In the genomic region with DNA sequence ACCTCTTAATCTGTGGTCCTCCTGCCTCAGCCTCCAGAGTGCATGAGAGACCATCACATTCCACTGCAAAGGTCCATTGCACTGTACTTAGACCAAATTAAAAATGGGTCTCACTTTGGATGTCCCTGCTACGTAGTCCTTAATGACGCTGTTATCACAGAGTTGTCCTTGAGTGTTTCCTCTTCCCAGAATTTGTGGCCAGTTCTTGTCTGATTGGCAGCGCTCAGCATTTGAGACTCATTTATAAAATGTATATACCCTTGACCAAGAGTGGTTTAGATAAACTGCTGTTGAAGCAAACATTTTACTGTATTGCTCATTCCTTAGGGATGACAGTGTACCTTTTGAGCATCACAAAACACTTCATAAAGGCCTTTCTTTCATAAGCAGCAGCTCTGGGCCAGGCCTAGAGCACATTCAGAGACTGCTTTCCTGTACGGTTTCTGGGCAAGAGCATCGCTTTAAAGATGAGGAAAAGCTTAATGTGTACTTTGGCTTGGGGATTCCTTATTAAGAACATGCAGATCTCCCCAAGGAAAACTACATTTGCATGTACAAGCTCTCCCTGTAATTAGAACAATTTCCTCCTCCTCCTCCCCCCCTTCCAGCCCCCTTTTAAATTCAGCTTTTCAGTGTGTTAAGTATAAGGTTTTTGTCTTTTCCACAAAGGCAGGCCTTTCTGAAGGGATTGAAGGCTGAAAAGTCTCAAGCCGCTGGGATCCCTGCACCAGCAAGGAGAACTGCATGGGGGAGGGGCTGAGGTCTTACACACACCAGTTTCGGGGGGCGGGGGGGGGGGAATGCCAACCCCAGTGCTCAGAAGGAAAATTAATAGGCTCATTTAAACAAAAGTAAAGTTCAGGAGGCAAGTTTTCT, we compare ENCODE assay signal across 9 mouse cellular contexts. TPM values are rescaled to one million over a fixed set of nuclear protein-coding genes. Genes with fewer than 3 reads are reported as not detected.
DNase-seq lines count a peak whose midpoint lies in the region; ATAC-seq lines count a peak whose summit lies in the region.
"Had no signal": no experiment of that assay in that cellular context is flagged by ENCODE, and none has a peak within 500 bp of the region (broad histone marks: within the 10 kb centered on the region; RNA-seq: fewer than 3 reads in every experiment).

No protein-coding gene starts in this region.

- 11% methylated on average over 8 of the region's 8 CpGs for WGBS in forebrain, embryonic 16.5 days
- 29% methylated on average over 8 of the region's 8 CpGs for WGBS in neural tube, embryonic 15.5 days

- H3K36me3 ChIP-seq in forebrain, embryonic 16.5 days (ENCODE audit: control insufficient read depth, insufficient read depth): no peaks in the 10 kb centered on the region
- H3K36me3 ChIP-seq in neural tube, embryonic 15.5 days: no peaks in the 10 kb centered on the region
- H3K36me3 ChIP-seq: liver, embryonic 15.5 days had no signal

- peak overlapping the region; percentile 6; the same call in 1 of the 2 replicates for H3K27ac ChIP-seq in forebrain, embryonic 16.5 days (ENCODE audit: low read length)
- peak overlapping the region; percentile 64 for H3K27ac ChIP-seq in neural tube, embryonic 15.5 days (replicated peaks)
- H3K27ac ChIP-seq: liver, embryonic 15.5 days had no signal

- no peak overlapping the region for H3K9ac ChIP-seq in forebrain, embryonic 16.5 days (replicated peaks; ENCODE audit: low read depth, low read length)
- no peak overlapping the region for H3K9ac ChIP-seq in neural tube, embryonic 15.5 days (replicated peaks)
- H3K9ac ChIP-seq: liver, embryonic 15.5 days had no signal

- peak; percentile 88 for ATAC-seq in forebrain, embryonic 16.5 days
- ATAC-seq in neural tube, embryonic 15.5 days (ENCODE audit: low FRiP score): peak; percentile 80

- no peaks in the 10 kb centered on the region for H3K9me3 ChIP-seq in forebrain, embryonic 16.5 days (ENCODE audit: control insufficient read depth, low read length)
- no peaks in the 10 kb centered on the region for H3K9me3 ChIP-seq in neural tube, embryonic 15.5 days (replicated peaks)
- H3K9me3 ChIP-seq: liver, embryonic 15.5 days had no signal

- no peak overlapping the region for H3K4me3 ChIP-seq in forebrain, embryonic 16.5 days (replicated peaks; ENCODE audit: low read length)
- H3K4me3 ChIP-seq in neural tube, embryonic 15.5 days (replicated peaks): peak overlapping the region; percentile 10; the same call in 1 of the 2 replicates
- H3K4me3 ChIP-seq: liver, embryonic 15.5 days had no signal

- peak; percentile 17 for DNase-seq in right cerebral cortex, postnatal 14 days
- no peak for DNase-seq in right cerebral cortex, adult 2 months (ENCODE audit: low spot score in 2 of 2)
- peak; percentile 44 to 63 for DNase-seq in kidney, postnatal 4 days
- DNase-seq in ovary, postnatal 10 days (ENCODE audit: low spot score): no peak
- no peak for DNase-seq in gastrocnemius, postnatal 25 days
- DNase-seq in frontal cortex, adult 2 months (ENCODE audit: extremely low spot score in 1 of 2, low spot score in 1 of 2): no peak

- no peaks in the 10 kb centered on the region for H3K27me3 ChIP-seq in forebrain, embryonic 16.5 days (replicated peaks; ENCODE audit: control insufficient read depth, insufficient read depth, low read length)
- H3K27me3 ChIP-seq in neural tube, embryonic 15.5 days (replicated peaks): no peaks in the 10 kb centered on the region
- H3K27me3 ChIP-seq: liver, embryonic 15.5 days had no signal

- peaks cover 22% of the 10 kb centered on the region for H3K4me1 ChIP-seq in forebrain, embryonic 16.5 days (replicated peaks; ENCODE audit: control insufficient read depth, insufficient read depth, low read length)
- H3K4me1 ChIP-seq in neural tube, embryonic 15.5 days: peaks cover 27% of the 10 kb centered on the region

- H3K4me2 ChIP-seq in forebrain, embryonic 16.5 days (ENCODE audit: low read length): peak overlapping the region; percentile 38
- H3K4me2 ChIP-seq in neural tube, embryonic 15.5 days: peak overlapping the region; percentile 45
- H3K4me2 ChIP-seq: liver, embryonic 15.5 days had no signal

RNA-seq across cellular contexts. Expression of gene Plcb4, which starts 52.5 kb away (rescaled TPM):
- 15.9 and 19.7 TPM in 2 replicates for polyA plus RNA-seq in forebrain, embryonic 16.5 days (2015; fragmentation: Nextera tagmentation; extraction: Ambion mirVana)
- 34.5 and 35.5 TPM in 2 replicates for polyA plus RNA-seq in neural tube, embryonic 15.5 days (2015; fragmentation: Nextera tagmentation; extraction: Ambion mirVana)
- 10 to 100 TPM; 23.5 to 28.5 TPM for total RNA-seq in gastrocnemius, postnatal 25 days (2021)
- 48.5 and 50.7 TPM in 2 replicates for polyA plus RNA-seq in frontal cortex, adult 2 months (2012; rRNA removed)

Comparison
In these comparisons a context has a peak if more than half of its experiments do, and no peak if none do; other contexts are left out.
1. DNase-seq: peak in right cerebral cortex, postnatal 14 days (single experiment) and kidney, postnatal 4 days (2 of 2); none in right cerebral cortex, adult 2 months (0 of 2), ovary, postnatal 10 days (single experiment), gastrocnemius, postnatal 25 days (single experiment) and frontal cortex, adult 2 months (0 of 2).